Mouse (Mus musculus): ENCODE data around the gene Evpl.

The Evpl gene

GRCm38 (mm10) chr11:116174775-116175448 is 63.0 kb downstream of the Evpl start:
- DNase-seq (ENCODE audit: low spot score in 2 of 2), result no peak

- DNase-seq (ENCODE audit: low spot score in 2 of 2), result no peak
Measured at GRCm38 (mm10) chr11:116171959-116172358, 65.9 kb downstream of the Evpl start.
